Mouse (Mus musculus) small intestine, adult 2 months (tissue): Measurements from ENCODE around the gene 2210408I21Rik. TPM values are rescaled to one million over a fixed set of nuclear protein-coding genes. Genes with fewer than 3 reads are reported as not detected.
"Not testable (repeated sequence)": the region's sequence is repeated elsewhere in the genome, so short reads cannot be mapped to it uniquely, and the experiment has no call there.

Experiments
- H3K27ac ChIP-seq: fragments of 200-500 bp; 2 replicates; pipeline ENCODE4 v1.5.1; 2012; ENCODE audit warnings: low read depth, low read length, control low read depth, inconsistent platforms; ENCODE audit not compliant: insufficient read depth
- H3K27me3 ChIP-seq: fragments of 200-500 bp; 2 replicates; pipeline ENCODE4 v1.6.1; 2012; ENCODE audit warnings: mild to moderate bottlenecking, moderate library complexity, low read length, inconsistent platforms; ENCODE audit not compliant: control insufficient read depth, insufficient read depth
- H3K36me3 ChIP-seq: fragments of 200-500 bp; 2 replicates; pipeline ENCODE4 v1.6.1; 2012; ENCODE audit warnings: mild to moderate bottlenecking, low read length, control low read depth, inconsistent platforms; ENCODE audit not compliant: control insufficient read depth, insufficient read depth
- H3K4me1 ChIP-seq: fragments of 200-500 bp; 2 replicates; pipeline ENCODE4 v1.6.1; 2012; ENCODE audit warnings: low read length, inconsistent platforms, mixed read lengths; ENCODE audit not compliant: control insufficient read depth, insufficient read depth, insufficient read length
- H3K4me3 ChIP-seq: fragments of 200-500 bp; 2 replicates; pipeline ENCODE4 v1.5.1; 2012; ENCODE audit warnings: low read depth, mild to moderate bottlenecking, control low read depth, inconsistent platforms, low read length, moderate library complexity
- CTCF ChIP-seq: fragments of 200-500 bp; IDR thresholded peaks from 2 replicates; pipeline ENCODE4 v1.5.1; 2012; ENCODE audit warnings: low read depth, mild to moderate bottlenecking, control low read depth, inconsistent platforms, low read length, moderate library complexity, mixed read lengths; ENCODE audit not compliant: insufficient replicate concordance, insufficient read length; ENCODE audit errors: extremely low read depth
- POLR2A ChIP-seq: fragments of 200-500 bp; IDR thresholded peaks from 2 replicates; pipeline ENCODE4 v1.6.1; 2012; ENCODE audit warnings: low read depth, mild to moderate bottlenecking, control low read depth, inconsistent platforms, low read length, moderate library complexity
- WGBS: fragments of 180-500 bp; shearing (Covaris S2); methylation state at CpG from one replicate; pipeline ENCODE4 v1.1.7; 2018; 5-methylcytosine and 5-hydroxymethylcytosine counted together
- polyA plus RNA-seq: library from polyadenylated mRNA; depleted of rRNA; stranded (reverse); fragments of >200 nt; gene quantifications from 2 replicates; pipeline ENCODE4 v1.2.3, GENCODE M21; 2012; rRNA removed

The 2210408I21Rik gene
- 0.06 and 0.09 TPM in 2 replicates for polyA plus RNA-seq

GRCm38 (mm10) chr13:77134931-77135620 lies at the start of gene 2210408I21Rik, which contains the start of gene Slf1:
2210408I21Rik (plus strand) TSS chr13:77135540.
Slf1 (minus strand) TSS chr13:77135473.
- TF ChIP-seq CTCF (no peak), POLR2A (peak; percentile 8; the same call in 1 of the 2 replicates)
- H3K4me3 ChIP-seq = peak within 1 kb of the TSS; percentile 92
- no peaks in the 10 kb centered on the region for H3K27me3 ChIP-seq
- under 1% methylated on average over 65 of the region's 65 CpGs for WGBS
- no peaks in the 10 kb centered on the region for H3K36me3 ChIP-seq
- no peaks in the 10 kb centered on the region for H3K4me1 ChIP-seq
- H3K27ac ChIP-seq = peak within 1 kb of the TSS; percentile 47

GRCm38 (mm10) chr13:77092876-77093275 lies 42.5 kb upstream of the 2210408I21Rik start:
- not testable (repeated sequence) for H3K4me3 ChIP-seq, H3K27ac ChIP-seq, H3K27me3 ChIP-seq, H3K4me1 ChIP-seq, H3K36me3 ChIP-seq
- WGBS = 97% methylated on average over 1 of the region's 1 CpGs

GRCm38 (mm10) chr13:77107734-77108133 lies 27.6 kb upstream of the 2210408I21Rik start:
- TF ChIP-seq CTCF (no peak), POLR2A (no peak)
- H3K36me3 ChIP-seq = 0 out of 2 replicates have a peak, but pooled peaks cover 2% of the 10 kb centered on the region
- H3K4me1 ChIP-seq = no peaks in the 10 kb centered on the region
- H3K27ac ChIP-seq = no peak overlapping the region
- H3K4me3 ChIP-seq = no peak overlapping the region
- no peaks in the 10 kb centered on the region for H3K27me3 ChIP-seq

- WGBS = 66% methylated on average over 4 of the region's 4 CpGs
- TF ChIP-seq CTCF (no peak), POLR2A (no peak)
- H3K4me3 ChIP-seq = no peak overlapping the region
- H3K36me3 ChIP-seq = peaks cover 2% of the 10 kb centered on the region; the same call in 1 of the 2 replicates
- H3K4me1 ChIP-seq = 0 out of 2 replicates have a peak, but pooled peaks cover 2% of the 10 kb centered on the region
- H3K27me3 ChIP-seq = no peaks in the 10 kb centered on the region
- H3K27ac ChIP-seq = no peak overlapping the region
Measured at GRCm38 (mm10) chr13:77118695-77119094, 16.6 kb upstream of the 2210408I21Rik start.

GRCm38 (mm10) chr13:77125159-77125558 lies 10.2 kb upstream of the 2210408I21Rik start:
- 90% methylated on average over 3 of the region's 3 CpGs for WGBS

GRCm38 (mm10) chr13:77128240-77128639 lies 7.1 kb upstream of the 2210408I21Rik start:
- WGBS = 79% methylated on average over 2 of the region's 2 CpGs
- TF ChIP-seq POLR2A (no peak), CTCF (no peak)
- Histone ChIP-seq H3K27ac (no peak overlapping the region), H3K4me3 (no peak overlapping the region), H3K36me3 (peaks cover 2% of the 10 kb centered on the region; the same call in 1 of the 2 replicates), H3K4me1 (no peaks in the 10 kb centered on the region), H3K27me3 (no peaks in the 10 kb centered on the region)

More at GRCm38 (mm10) chr13:77125159-77125558, 10.2 kb upstream of the 2210408I21Rik start:
- H3K27me3 ChIP-seq = no peaks in the 10 kb centered on the region
- TF ChIP-seq CTCF = no peak
- no peak for TF ChIP-seq POLR2A
- H3K4me1 ChIP-seq = no peaks in the 10 kb centered on the region
- no peak overlapping the region for H3K27ac ChIP-seq
- H3K4me3 ChIP-seq = no peak overlapping the region
- H3K36me3 ChIP-seq = peaks cover 2% of the 10 kb centered on the region; the same call in 1 of the 2 replicates

GRCm38 (mm10) chr13:77131132-77131531 lies 4.2 kb upstream of the 2210408I21Rik start:
- no peak overlapping the region for H3K27ac ChIP-seq
- H3K4me1 ChIP-seq = no peaks in the 10 kb centered on the region
- H3K27me3 ChIP-seq = no peaks in the 10 kb centered on the region
- H3K4me3 ChIP-seq = no peak overlapping the region
- H3K36me3 ChIP-seq = no peaks in the 10 kb centered on the region
- TF ChIP-seq CTCF = no peak
- no peak for TF ChIP-seq POLR2A
- 68% methylated on average over 2 of the region's 2 CpGs for WGBS
